Mouse (Mus musculus): Measurements from ENCODE around the gene a.

DNA sequence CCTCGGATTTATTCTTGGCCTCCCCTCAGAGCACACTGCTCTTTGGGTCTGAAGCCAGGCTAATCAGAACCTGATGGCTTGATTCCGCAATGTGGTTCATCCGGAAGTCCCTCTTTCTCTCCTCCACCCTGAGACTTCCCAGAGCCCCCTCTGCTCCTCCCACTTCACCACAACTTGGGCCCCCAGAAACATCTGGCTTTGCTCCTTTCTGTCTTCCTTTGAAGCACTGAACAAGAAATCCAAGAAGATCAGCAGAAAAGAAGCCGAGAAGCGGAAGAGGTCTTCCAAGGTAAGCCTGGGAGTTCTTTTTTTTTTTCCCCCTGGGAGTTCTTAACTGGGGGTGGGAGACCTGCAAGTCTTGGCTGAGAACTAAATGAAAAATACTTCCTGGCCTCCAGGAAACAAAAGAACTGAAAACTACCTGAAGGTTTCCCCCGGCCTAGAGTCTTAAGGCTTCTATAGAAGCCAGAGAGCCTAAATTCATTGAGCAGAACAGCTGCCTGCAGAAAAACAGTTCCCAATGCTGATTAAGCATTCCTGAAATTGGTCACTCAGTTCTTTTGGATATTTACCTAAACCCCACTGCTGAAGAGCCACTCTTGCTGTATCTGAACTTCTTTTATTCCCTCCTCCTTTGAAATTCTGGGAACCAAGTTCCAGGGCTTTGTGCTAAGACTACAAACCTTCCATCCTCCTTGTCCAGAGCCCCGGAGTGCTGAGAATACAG is 256.4 kb downstream of the a start:
- TF ChIP-seq POLR2A (IDR thresholded peaks at IDR 0.05; ENCODE audit: low read depth, low read length) (no peak), CTCF (conservative IDR thresholded peaks at IDR 0.05; ENCODE audit: insufficient read depth, insufficient read length, low read depth, low read length) (no peak)
